Mouse (Mus musculus) neural tube, embryonic 12.5 days (tissue): ENCODE measurements around the gene Tnfrsf9. TPM values are rescaled to one million over a fixed set of nuclear protein-coding genes. Genes with fewer than 3 reads are reported as not detected.

ENCODE experiments used
- ATAC-seq: fragments of 200-750 bp; cut with Nextera tagmentation; 2 replicates; pipeline ENCODE4 v1.8.0; 2017; ENCODE audit warnings: low read depth, mild to moderate bottlenecking, moderate TSS enrichment, moderate library complexity; ENCODE audit not compliant: low FRiP score
- H3K27ac ChIP-seq: fragments of 300-500 bp; sonication (generic); 2 replicates; pipeline ENCODE4 v1.5.1; 2016
- H3K27me3 ChIP-seq: fragments of 300-500 bp; sonication (generic); replicated peaks from 2 replicates; pipeline ENCODE4 v1.6.1; 2016; ENCODE audit warnings: mild to moderate bottlenecking
- H3K36me3 ChIP-seq: fragments of 300-500 bp; sonication (generic); 2 replicates; pipeline ENCODE4 v1.6.1; 2016; ENCODE audit warnings: mild to moderate bottlenecking
- H3K4me1 ChIP-seq: fragments of 300-500 bp; sonication (generic); 2 replicates; pipeline ENCODE4 v1.6.1; 2016
- H3K4me2 ChIP-seq: fragments of 300-500 bp; sonication (generic); replicated peaks from 2 replicates; pipeline ENCODE4 v1.6.1; 2016; ENCODE audit warnings: mild to moderate bottlenecking
- H3K4me3 ChIP-seq: fragments of 300-500 bp; sonication (generic); 2 replicates; pipeline ENCODE4 v1.5.1; 2016
- H3K9ac ChIP-seq: fragments of 300-500 bp; sonication (generic); 2 replicates; pipeline ENCODE4 v1.6.1; 2016; ENCODE audit warnings: mild to moderate bottlenecking
- H3K9me3 ChIP-seq: fragments of 300-500 bp; sonication (generic); 2 replicates; pipeline ENCODE4 v1.6.1; 2016; ENCODE audit warnings: mild to moderate bottlenecking
- WGBS: fragments of 180-500 bp; shearing (Covaris S2); methylation state at CpG from one replicate; pipeline ENCODE4 v1.1.7; 2016; 5-methylcytosine and 5-hydroxymethylcytosine counted together
- polyA plus RNA-seq: library from polyadenylated mRNA; unstranded; fragments of >200 nt; fragmentation: Nextera tagmentation; extraction: Ambion mirVana; gene quantifications from 2 replicates; pipeline ENCODE4 v1.2.1, GENCODE M21; 2016

Tnfrsf9 gene
- polyA plus RNA-seq, 1 experiment from 2014 or later, result 0.29 TPM

GRCm38 (mm10) chr4:150944707-150945106 lies 30.3 kb downstream of the Tnfrsf9 start:
- WGBS, result 92% methylated on average over 7 of the region's 7 CpGs
- Histone ChIP-seq H3K9ac (no peak overlapping the region), H3K9me3 (no peaks in the 10 kb centered on the region), H3K4me3 (no peak overlapping the region), H3K4me1 (no peaks in the 10 kb centered on the region; the same call in 1 of the 2 replicates), H3K27me3 (no peaks in the 10 kb centered on the region), H3K4me2 (no peak overlapping the region), H3K36me3 (no peaks in the 10 kb centered on the region), H3K27ac (no peak overlapping the region)
- no peak for ATAC-seq

GRCm38 (mm10) chr4:150950972-150951371 lies 36.6 kb downstream of the Tnfrsf9 start:
- Histone ChIP-seq H3K9me3 (no peaks in the 10 kb centered on the region), H3K9ac (no peak overlapping the region), H3K4me2 (no peak overlapping the region), H3K4me3 (no peak overlapping the region), H3K27me3 (no peaks in the 10 kb centered on the region), H3K27ac (no peak overlapping the region), H3K36me3 (no peaks in the 10 kb centered on the region), H3K4me1 (no peaks in the 10 kb centered on the region)
- 86% methylated on average over 10 of the region's 10 CpGs for WGBS
- ATAC-seq, result no peak

DNA sequence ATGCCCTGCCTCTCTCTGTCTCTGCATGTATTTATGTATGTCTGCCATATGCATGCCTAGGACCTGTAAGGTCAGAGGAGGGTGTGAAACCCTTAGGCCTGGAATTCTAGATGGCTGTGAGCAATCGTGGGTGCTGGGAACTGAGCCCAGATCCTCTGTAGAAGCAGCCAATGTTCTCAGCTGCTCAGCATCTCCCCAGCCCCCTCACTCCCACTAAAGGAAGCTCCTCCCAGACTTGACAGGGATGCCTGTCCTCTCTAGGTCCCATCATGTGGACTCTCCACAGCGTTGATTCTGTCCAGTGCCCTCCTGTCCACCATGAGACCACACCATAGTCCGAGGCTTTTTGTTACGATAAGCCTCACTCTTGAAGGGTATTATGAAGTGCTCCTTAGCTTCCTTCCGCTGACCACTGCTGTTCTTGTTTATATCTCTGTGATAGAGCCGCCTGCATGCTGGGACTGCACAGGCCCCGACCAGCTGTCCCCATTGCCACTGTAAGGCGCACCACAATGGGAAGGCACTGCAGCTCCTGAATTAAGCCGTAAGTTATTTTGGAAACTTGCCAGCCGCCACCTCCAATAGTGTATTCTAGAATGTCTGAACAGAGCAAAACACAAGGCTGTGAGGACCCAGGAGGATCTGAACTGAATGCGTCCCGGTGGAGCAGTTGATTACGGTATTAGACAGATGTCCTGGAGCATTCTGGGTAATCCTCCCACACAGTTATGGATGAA lies 42.2 kb downstream of the Tnfrsf9 start:
- H3K9me3 ChIP-seq, result no peaks in the 10 kb centered on the region
- H3K36me3 ChIP-seq, result no peaks in the 10 kb centered on the region
- H3K4me2 ChIP-seq, result no peak overlapping the region
- H3K27ac ChIP-seq, result peak overlapping the region; percentile 26; the same call in 1 of the 2 replicates
- H3K4me1 ChIP-seq, result no peaks in the 10 kb centered on the region
- H3K27me3 ChIP-seq, result no peaks in the 10 kb centered on the region
- 54% methylated on average over 13 of the region's 13 CpGs for WGBS
- H3K9ac ChIP-seq, result no peak overlapping the region
- H3K4me3 ChIP-seq, result no peak overlapping the region
- peak; percentile 85 for ATAC-seq

- Histone ChIP-seq H3K27me3 (no peaks in the 10 kb centered on the region), H3K9ac (no peak overlapping the region), H3K4me2 (no peak overlapping the region), H3K4me1 (no peaks in the 10 kb centered on the region), H3K4me3 (no peak overlapping the region), H3K27ac (no peak overlapping the region), H3K9me3 (no peaks in the 10 kb centered on the region), H3K36me3 (no peaks in the 10 kb centered on the region)
- 68% methylated on average over 1 of the region's 1 CpGs for whole genome bisulfite sequencing
- ATAC-seq, result no peak
Measured at GRCm38 (mm10) chr4:150957106-150957458, 42.7 kb downstream of the Tnfrsf9 start.

GRCm38 (mm10) chr4:150958536-150958935 lies 44.2 kb downstream of the Tnfrsf9 start:
- no peaks in the 10 kb centered on the region for H3K4me1 ChIP-seq
- H3K4me2 ChIP-seq, result no peak overlapping the region
- no peak overlapping the region for H3K27ac ChIP-seq
- ATAC-seq, result no peak
- H3K36me3 ChIP-seq, result no peaks in the 10 kb centered on the region
- H3K4me3 ChIP-seq, result no peak overlapping the region
- no peak overlapping the region for H3K9ac ChIP-seq
- H3K27me3 ChIP-seq, result no peaks in the 10 kb centered on the region
- no peaks in the 10 kb centered on the region for H3K9me3 ChIP-seq
- 89% methylated on average over 7 of the region's 7 CpGs for WGBS

- Histone ChIP-seq H3K9ac (no peak overlapping the region), H3K4me2 (no peak overlapping the region), H3K36me3 (no peaks in the 10 kb centered on the region), H3K9me3 (no peaks in the 10 kb centered on the region), H3K4me3 (no peak overlapping the region), H3K27me3 (no peaks in the 10 kb centered on the region), H3K4me1 (no peaks in the 10 kb centered on the region), H3K27ac (no peak overlapping the region)
- 74% methylated on average over 6 of the region's 6 CpGs for WGBS
- no peak for ATAC-seq
Measured at GRCm38 (mm10) chr4:150962231-150962630, 47.9 kb downstream of the Tnfrsf9 start.

GRCm38 (mm10) chr4:150963711-150964110 lies 49.3 kb downstream of the Tnfrsf9 start:
- Histone ChIP-seq H3K4me2 (no peak overlapping the region), H3K4me3 (no peak overlapping the region), H3K36me3 (no peaks in the 10 kb centered on the region), H3K27ac (no peak overlapping the region), H3K4me1 (no peaks in the 10 kb centered on the region), H3K9me3 (no peaks in the 10 kb centered on the region), H3K27me3 (no peaks in the 10 kb centered on the region), H3K9ac (no peak overlapping the region)
- WGBS, result 71% methylated on average over 2 of the region's 2 CpGs
- ATAC-seq, result no peak

DNA sequence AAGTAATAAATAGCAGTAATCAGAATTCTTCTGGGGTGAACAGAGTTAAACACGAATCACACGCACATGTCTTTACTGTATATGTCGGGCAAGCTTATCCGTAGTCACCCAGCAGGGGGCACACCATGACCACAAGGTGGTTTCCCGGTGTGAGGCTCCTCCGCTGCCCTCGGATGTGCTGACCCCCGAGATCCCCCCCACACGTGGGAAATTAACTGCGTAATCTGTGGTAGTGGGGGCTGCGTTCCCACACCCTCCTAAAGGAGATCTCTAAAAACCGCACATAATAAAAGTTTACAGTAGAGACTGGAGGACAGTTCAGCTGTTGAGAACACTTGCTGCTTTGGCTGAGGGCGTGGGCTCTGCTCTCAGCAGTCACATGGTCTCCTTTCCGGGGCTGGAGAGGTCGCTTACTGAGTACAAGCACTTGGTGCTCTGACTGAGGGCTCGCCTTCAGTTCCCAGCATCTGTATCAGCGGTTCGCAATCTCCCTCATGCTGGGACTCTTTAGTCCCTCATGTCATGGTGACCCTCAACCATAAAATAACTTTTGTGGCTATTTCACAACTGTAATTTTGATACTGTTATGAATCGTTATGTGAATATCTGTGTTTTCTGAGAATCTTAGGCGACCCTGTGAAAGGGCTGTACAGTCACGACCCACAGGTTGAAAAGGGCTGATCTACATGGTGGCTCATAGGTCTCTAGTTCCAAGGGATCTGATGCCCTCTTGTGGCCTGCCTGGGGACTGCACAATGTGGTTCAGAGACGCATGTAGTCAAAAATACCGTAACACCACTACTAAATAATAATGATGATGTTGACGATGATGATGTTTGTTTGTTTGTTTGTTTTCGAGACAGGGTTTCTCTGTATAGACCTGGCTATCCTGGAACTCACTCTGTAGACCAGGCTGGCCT lies 50.5 kb downstream of the Tnfrsf9 start:
- ATAC-seq, result 0 out of 2 replicates have a peak, but pooled peaks have one; percentile 21
- Histone ChIP-seq H3K27me3 (no peaks in the 10 kb centered on the region), H3K27ac (no peak overlapping the region), H3K9me3 (no peaks in the 10 kb centered on the region), H3K4me2 (peak overlapping the region; percentile 31), H3K9ac (no peak overlapping the region), H3K4me1 (no peaks in the 10 kb centered on the region), H3K36me3 (no peaks in the 10 kb centered on the region), H3K4me3 (no peak overlapping the region)
- 13% methylated on average over 25 of the region's 25 CpGs for WGBS

DNA sequence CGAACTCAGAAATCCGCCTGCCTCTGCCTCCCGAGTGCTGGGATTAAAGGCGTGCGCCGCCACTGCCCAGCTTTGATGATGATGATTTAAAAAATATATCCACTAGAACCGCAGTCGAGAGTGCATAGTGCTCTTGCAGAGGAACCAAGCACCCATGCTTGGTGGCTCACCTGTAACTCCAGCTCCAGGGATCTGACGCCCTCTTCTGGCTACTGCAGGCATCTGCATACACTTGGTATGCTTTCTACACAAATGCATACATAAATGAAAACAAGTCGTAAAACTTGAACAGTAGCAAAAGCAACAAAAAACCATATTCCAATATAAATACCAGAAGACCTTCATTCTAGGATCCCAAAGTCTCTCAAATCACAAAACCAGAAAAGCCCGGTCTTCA lies 51.2 kb downstream of the Tnfrsf9 start:
- no peak for ATAC-seq

GRCm38 (mm10) chr4:150966556-150966955 lies 52.2 kb downstream of the Tnfrsf9 start:
- no peaks in the 10 kb centered on the region for H3K27me3 ChIP-seq
- H3K4me1 ChIP-seq, result no peaks in the 10 kb centered on the region
- H3K27ac ChIP-seq, result no peak overlapping the region
- no peaks in the 10 kb centered on the region for H3K36me3 ChIP-seq
- no peak overlapping the region for H3K4me2 ChIP-seq
- H3K9me3 ChIP-seq, result no peaks in the 10 kb centered on the region
- WGBS, result 26% methylated on average over 7 of the region's 7 CpGs
- H3K4me3 ChIP-seq, result no peak overlapping the region
- H3K9ac ChIP-seq, result no peak overlapping the region
- ATAC-seq, result no peak

More for the DNA sequence above, 51.2 kb downstream of the Tnfrsf9 start:
- H3K36me3 ChIP-seq, result no peaks in the 10 kb centered on the region
- no peaks in the 10 kb centered on the region for H3K9me3 ChIP-seq
- no peaks in the 10 kb centered on the region for H3K4me1 ChIP-seq
- H3K4me3 ChIP-seq, result no peak overlapping the region
- no peak overlapping the region for H3K4me2 ChIP-seq
- no peak overlapping the region for H3K9ac ChIP-seq
- 72% methylated on average over 11 of the region's 11 CpGs for WGBS
- H3K27ac ChIP-seq, result no peak overlapping the region
- H3K27me3 ChIP-seq, result no peaks in the 10 kb centered on the region

DNA sequence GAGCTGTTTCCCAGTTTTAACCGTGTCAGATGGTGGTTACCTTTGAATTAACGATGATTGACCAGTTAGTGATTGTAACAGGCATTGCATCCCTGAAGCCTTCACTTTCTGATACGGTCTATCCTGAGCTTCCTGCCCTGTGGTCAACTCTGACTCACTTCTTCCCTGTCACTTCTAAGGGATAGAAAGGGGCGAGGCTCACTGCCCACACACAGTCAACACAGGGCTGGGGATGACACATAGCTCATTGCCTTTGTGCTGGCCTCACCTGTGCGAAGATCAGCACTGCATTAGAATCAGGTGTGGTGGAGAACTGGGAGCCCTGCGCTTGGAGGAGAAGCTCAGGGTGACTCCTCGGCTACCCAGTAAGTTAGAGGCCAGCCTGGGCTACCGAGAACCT lies 54.6 kb downstream of the Tnfrsf9 start:
- Histone ChIP-seq H3K4me3 (no peak overlapping the region), H3K4me1 (no peaks in the 10 kb centered on the region), H3K36me3 (no peaks in the 10 kb centered on the region), H3K9ac (no peak overlapping the region), H3K27me3 (no peaks in the 10 kb centered on the region), H3K9me3 (no peaks in the 10 kb centered on the region), H3K27ac (no peak overlapping the region), H3K4me2 (no peak overlapping the region)
- 88% methylated on average over 8 of the region's 8 CpGs for WGBS
- no peak for ATAC-seq

- no peak overlapping the region for H3K4me3 ChIP-seq
- no peaks in the 10 kb centered on the region for H3K4me1 ChIP-seq
- H3K9me3 ChIP-seq, result no peaks in the 10 kb centered on the region
- H3K9ac ChIP-seq, result no peak overlapping the region
- H3K27ac ChIP-seq, result no peak overlapping the region
- no peak overlapping the region for H3K4me2 ChIP-seq
- no peak for ATAC-seq
- H3K27me3 ChIP-seq, result no peaks in the 10 kb centered on the region; the same call in 1 of the 2 replicates
- WGBS, result 82% methylated on average over 8 of the region's 8 CpGs
- H3K36me3 ChIP-seq, result no peaks in the 10 kb centered on the region
Measured at GRCm38 (mm10) chr4:150973264-150973663, 58.9 kb downstream of the Tnfrsf9 start.
